Mouse (Mus musculus): ENCODE measurements around the gene Tox3.

The Tox3 gene

DNA sequence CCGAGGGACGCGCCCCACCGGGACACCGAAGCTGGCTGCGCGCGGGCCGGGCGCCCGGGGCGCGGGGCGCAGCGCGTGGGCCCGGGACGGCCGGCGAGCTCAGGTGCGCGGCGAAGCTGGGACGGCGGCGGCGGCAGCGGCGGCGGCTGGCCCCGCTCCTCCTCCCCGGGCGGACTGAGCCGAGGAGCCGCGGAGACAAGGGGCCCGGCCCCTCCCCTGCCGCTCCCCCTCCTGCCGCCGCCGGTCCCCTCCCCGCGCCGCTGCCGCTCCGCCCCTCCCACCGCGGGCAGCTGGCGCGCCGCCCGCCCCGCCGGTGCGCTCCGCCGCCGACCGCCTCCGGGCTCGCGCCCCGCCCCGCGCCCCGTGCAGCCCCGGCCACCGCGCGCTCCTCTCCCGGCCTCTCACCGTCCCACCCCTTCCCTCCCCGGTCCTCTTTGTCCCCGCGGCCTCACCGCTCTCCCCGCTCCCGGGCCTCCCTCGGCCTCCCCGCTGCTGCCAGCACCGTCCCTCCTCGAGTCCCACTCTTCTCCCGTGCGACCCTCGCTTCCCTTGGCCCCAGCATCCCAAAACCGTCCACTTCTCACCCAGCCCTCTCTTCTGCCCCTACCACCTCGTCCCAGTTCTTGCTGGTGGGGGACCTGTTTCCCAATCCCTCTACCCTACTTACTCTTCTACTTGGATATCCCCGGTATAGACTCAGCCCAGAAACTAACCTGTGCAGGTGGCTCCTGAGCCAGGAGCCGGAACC, at the start of gene Tox3:
Gene Tox3 (minus strand): TSS at position 166 of the 748 bp plus-strand sequence.
- DNase-seq (ENCODE audit: low read depth, low spot score) = peak; percentile 38

DNA sequence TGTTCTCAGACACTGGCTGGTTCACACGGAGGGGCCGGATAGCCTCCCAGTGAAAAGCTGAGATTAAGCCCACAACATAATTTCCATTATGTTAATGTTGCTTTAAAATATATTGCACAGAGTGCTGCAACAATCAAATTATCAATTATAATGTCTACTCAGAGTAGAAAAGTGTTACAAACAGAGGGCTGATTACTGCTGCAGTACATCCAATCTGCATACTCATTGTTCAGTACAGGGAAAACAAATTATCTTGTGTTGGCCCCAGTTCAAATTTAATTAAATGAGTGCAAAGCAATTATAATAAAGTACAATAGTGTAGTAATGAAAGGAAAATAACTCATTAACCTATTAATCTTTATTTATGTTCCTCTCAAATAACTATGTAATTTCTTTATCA, 44.5 kb upstream of the Tox3 start:
- DNase-seq (ENCODE audit: low read depth, low spot score) = no peak

DNA sequence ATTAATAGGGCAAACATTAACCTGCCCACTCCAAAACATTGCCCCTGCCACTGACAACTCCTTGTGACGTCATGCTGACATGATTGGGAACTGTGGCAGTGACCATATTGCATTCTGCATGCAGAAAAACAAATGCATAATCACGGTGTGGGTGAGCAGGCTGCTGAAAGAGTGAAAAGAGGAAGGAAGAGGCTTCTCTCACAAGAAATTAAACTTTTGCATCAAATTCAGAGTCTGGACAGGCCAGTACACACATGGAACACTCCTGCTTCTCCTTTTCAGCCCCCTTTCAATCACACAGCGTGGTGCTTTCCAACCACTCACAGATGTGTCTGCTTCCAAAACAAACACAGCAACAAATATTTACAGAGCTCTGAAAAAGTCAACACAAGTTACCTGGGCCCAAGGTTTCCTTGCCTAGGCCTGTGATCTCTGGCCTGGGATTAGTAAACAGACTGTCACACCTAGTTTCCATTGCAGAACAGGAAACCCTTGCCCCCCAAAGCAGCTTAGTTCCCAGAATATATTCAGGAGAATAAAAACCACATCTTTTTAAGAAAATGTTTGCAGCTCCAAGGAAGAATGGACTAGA, 43.4 kb upstream of the Tox3 start:
- DNase-seq (ENCODE audit: low read depth, low spot score) = no peak

- no peak for DNase-seq (ENCODE audit: low read depth, low spot score)
Measured at GRCm38 (mm10) chr8:90390827-90391226, 42.7 kb upstream of the Tox3 start.

- no peak for DNase-seq (ENCODE audit: low read depth, low spot score)
Measured at GRCm38 (mm10) chr8:90379064-90379463, 30.9 kb upstream of the Tox3 start.

DNA sequence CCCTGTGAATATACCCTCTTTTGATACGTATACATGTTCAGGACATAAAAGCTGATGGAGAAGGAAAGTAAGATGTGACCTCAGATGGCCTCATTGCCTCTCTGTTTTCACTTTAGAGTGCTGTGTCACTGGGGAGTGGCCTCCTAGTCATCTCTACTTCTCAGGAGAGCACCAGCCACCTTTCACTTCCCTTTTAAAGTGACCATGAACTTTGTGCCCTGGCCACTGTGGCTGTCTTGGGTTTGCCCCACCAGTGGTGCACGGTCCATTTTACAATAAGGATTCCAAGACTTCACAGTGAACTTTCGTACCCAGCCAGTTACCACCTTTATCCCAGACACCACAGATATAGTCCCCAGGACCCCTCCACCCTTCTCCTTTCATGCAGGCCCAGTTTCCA, 29.9 kb upstream of the Tox3 start:
- no peak for DNase-seq (ENCODE audit: low read depth, low spot score)

GRCm38 (mm10) chr8:90371611-90372222, 23.6 kb upstream of the Tox3 start:
- DNase-seq (ENCODE audit: low read depth, low spot score) = no peak

- no peak for DNase-seq (ENCODE audit: low read depth, low spot score)
Measured at GRCm38 (mm10) chr8:90369876-90370275, 21.7 kb upstream of the Tox3 start.

DNA sequence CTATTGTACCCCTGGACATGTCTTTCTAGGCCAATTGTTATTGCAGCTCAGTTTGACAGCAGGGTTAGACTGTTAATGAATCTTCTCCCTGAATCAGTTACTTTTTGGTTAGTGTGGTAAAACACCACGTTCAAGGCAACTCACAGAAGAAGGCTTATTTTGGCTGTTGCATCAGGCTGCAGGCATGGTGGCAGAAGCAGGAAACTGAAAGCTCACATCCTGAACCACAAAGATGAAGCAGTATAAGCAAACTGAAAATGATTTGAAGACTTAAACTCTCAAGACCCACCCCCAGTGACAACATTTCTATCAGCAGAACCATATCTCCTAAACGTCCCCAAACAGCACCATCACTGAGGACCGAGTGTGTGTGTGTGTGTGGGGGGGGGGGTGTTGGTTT, 8.6 kb upstream of the Tox3 start:
- no peak for DNase-seq (ENCODE audit: low read depth, low spot score)

- DNase-seq (ENCODE audit: low read depth, low spot score) = no peak
Measured at GRCm38 (mm10) chr8:90354782-90355181, 6.6 kb upstream of the Tox3 start.

DNA sequence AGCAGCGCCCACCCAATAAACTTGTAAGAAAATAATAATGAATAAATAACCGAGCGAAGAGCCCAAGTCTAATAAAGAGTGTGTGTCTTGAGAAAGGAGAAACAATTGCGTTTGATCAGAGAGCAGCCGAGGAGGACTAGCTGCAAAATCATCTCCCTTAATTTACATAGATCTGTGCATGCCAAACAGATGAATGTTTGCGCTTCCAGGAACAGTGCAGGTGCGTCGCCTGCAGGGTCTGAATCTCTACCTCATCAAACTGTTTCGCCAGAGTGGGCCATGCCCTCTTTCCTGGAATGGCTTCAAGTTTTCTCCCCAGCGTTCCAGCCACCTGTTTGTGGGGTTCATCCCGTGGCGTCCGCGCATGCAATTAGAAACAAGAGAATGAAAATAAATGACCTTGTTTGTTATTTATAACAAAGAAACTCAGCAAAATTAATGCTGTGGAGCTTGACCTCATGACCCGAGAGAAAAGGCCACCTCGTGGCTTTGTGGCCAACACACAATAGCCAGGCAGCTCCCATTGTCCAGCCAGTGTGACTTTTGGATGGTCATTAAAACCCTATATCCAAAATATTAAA, 5.9 kb upstream of the Tox3 start:
- DNase-seq (ENCODE audit: low read depth, low spot score) = no peak

DNA sequence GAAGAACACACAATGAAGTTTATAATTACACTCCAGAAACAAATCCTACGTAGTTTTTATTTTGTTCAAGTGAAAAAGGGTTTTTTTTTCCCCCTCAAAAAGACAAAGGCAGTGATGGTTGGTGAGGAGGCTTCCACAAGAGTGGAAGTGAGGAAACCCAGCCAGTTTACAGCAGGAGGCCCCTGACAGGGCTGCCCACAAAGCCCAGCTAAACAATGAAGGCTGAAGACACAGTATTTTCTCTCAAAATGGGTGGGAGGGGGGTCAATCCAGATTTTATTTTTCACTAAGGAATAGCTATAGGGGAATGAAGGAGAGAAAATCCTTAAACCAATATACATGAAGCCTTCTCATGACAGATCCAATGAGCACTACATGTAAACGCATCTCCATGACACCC, 5.4 kb upstream of the Tox3 start:
- DNase-seq (ENCODE audit: low read depth, low spot score) = no peak

DNA sequence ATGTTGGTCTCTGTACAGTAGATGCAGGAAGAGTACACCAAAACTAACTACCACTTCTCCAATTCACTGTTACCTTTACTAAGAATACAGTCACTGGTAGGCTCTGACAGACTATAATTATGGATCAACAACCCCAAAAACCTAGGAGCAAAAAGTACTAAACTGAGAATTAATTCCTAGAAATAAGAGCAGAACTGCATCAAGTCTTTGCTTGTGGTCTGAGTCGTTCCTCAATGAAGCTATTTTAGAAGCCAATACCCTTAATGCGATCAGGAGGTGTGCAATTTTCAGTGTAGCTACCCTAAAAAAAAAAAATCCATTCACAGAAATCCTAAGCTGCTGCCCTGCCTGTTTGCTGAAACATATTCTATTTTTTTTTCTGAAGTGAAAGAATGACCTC, 4.8 kb upstream of the Tox3 start:
- no peak for DNase-seq (ENCODE audit: low read depth, low spot score)

GRCm38 (mm10) chr8:90349709-90350562, 1.8 kb upstream of the Tox3 start:
- DNase-seq (ENCODE audit: low read depth, low spot score) = peak; percentile 49

GRCm38 (mm10) chr8:90348926-90349683, 962 bp upstream of the Tox3 start:
- DNase-seq (ENCODE audit: low read depth, low spot score) = peak; percentile 41

- peak; percentile 35 for DNase-seq (ENCODE audit: low read depth, low spot score)
Measured at GRCm38 (mm10) chr8:90347581-90348177, 464 bp downstream of the Tox3 start.

GRCm38 (mm10) chr8:90346880-90347535, 1.1 kb downstream of the Tox3 start:
- peak; percentile 6 for DNase-seq (ENCODE audit: low read depth, low spot score)

DNA sequence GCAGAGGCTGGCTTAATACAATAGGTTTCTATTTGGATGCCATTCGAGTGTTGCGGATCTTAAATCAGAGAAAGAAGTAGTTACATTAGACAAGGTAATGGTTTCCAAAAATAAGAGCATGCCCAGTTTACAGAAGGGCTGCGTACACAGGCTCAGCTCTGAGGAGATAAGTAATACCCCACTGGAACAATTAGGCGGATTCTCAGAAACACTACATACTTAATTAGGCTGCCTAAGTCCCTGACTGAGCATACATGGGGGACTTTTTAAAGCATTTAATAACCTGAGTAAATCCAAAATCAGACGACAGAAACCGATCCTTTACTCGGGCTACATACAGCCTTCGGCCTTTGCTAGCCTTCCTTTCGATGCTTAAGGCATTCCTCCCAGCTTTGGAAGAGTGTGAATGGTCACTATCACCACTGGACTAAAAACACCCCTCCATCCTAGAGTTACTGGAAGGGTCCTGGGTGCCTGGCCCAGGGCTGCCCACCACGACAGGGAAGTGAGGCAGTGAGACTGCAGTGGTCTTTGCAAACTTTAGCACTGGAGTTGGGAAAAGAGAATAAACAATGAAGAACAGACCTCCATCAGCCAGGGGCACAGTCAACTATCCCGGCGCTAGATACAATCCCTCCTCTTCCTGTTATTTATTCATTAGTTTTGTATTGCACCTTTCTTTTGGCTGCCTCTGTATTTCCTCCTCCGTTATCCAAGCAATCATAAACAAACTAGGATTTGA, 1.8 kb downstream of the Tox3 start:
- DNase-seq (ENCODE audit: low read depth, low spot score) = no peak
